Mouse (Mus musculus) hindbrain, embryonic 13.5 days (tissue): ENCODE measurements around the gene Surf1. TPM values are rescaled to one million over a fixed set of nuclear protein-coding genes. Genes with fewer than 3 reads are reported as not detected.

Experiments
- polyA plus RNA-seq: library from polyadenylated mRNA; unstranded; fragments of >200 nt; fragmentation: Nextera tagmentation; extraction: Ambion mirVana; gene quantifications from 2 replicates; pipeline ENCODE4 v1.2.1, GENCODE M21; 2015

Surf1 gene
- polyA plus RNA-seq, 1 experiment from 2014 or later: 77.4 TPM

Other genes with a start within 250 kb of the Surf1 start
- gene Lcn4, start 245.2 kb downstream of the Surf1 start, polyA plus RNA-seq: not detected in 2 replicates
- not detected in 2 replicates for gene Abo, start 51.6 kb downstream of the Surf1 start, polyA plus RNA-seq
- 28.2 and 29.5 TPM in 2 replicates for gene Surf6, start 13.7 kb downstream of the Surf1 start, polyA plus RNA-seq
- gene Med22, start 5.9 kb downstream of the Surf1 start, polyA plus RNA-seq: 139 and 140 TPM in 2 replicates
- 506 and 509 TPM in 2 replicates for gene Rpl7a, start 5.8 kb downstream of the Surf1 start, polyA plus RNA-seq
- gene Surf2, start 163 bp downstream of the Surf1 start, polyA plus RNA-seq: 55.7 and 56.0 TPM in 2 replicates
- 113 and 114 TPM in 2 replicates for gene Surf4, start 17.4 kb upstream of the Surf1 start, polyA plus RNA-seq
- gene Stkld1, start 17.5 kb upstream of the Surf1 start, polyA plus RNA-seq: 0.10 and 0.14 TPM in 2 replicates
- 33.0 and 35.9 TPM in 2 replicates for gene Rexo4, start 47.9 kb upstream of the Surf1 start, polyA plus RNA-seq
- 0.31 TPM in 1 of 2 replicates, not detected in the other for gene Adamts13, start 56.9 kb upstream of the Surf1 start, polyA plus RNA-seq
- 117 and 125 TPM in 2 replicates for gene Cacfd1, start 93.4 kb upstream of the Surf1 start, polyA plus RNA-seq
- 5.5 and 6.1 TPM in 2 replicates for gene Slc2a6, start 111.5 kb upstream of the Surf1 start, polyA plus RNA-seq
- gene Mymk, start 155.6 kb upstream of the Surf1 start, polyA plus RNA-seq: 0.56 and 1.1 TPM in 2 replicates
- 7.6 and 8.9 TPM in 2 replicates for gene Adamtsl2, start 162.8 kb upstream of the Surf1 start, polyA plus RNA-seq
- 2.5 and 2.9 TPM in 2 replicates for gene Fam163b, start 226.0 kb upstream of the Surf1 start, polyA plus RNA-seq
- 1.9 and 3.1 TPM in 2 replicates for gene Dbh, start 248.7 kb upstream of the Surf1 start, polyA plus RNA-seq